Mouse (Mus musculus) lung, postnatal 25 days (tissue): ENCODE measurements around the gene Uck2.

ENCODE experiments used
- DNase-seq: peaks from one replicate; pipeline ENCODE4 v3.0.0; 2022; ENCODE audit warnings: low spot score

The Uck2 gene

DNA sequence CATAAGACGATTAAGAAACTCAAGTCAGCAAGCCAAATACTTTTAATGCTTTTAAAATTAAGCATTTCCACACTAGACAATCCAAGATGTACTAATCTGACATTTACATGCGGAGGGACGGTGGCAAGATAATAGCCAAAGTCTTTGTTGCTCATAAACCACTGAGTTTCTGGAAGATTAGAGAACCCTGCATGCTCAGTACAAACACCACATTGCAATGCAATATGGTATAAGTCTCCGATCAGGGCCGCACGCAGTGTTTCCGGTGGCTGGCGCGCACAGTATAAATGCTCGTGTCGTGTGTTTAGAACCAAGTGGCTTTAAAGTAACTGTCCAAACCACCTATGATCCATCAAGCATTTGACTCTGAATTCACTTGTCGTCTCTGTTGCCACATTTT, 31.5 kb downstream of the Uck2 start:
- DNase-seq, result no peak

DNA sequence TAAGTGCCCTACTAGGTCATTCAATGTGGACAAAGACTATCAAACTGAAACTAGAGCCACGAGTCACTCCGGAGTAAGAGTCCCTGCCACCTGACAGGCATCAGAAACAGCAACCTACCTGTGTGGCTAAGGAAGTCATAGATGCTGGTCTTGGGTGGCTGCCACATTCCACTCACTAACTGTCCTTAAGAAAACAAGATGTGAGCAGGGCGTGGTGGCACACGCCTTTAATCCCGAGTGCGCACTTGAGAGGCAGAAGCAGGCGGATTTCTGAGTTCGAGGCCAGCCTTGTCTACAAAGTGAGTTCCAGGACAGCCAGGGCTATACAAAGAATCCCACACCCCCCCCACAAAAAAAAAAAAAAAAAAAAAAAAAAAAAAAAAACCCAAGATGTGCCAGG, 35.2 kb downstream of the Uck2 start:
- no peak for DNase-seq

GRCm38 (mm10) chr1:167249252-167249651, 35.9 kb downstream of the Uck2 start:
- DNase-seq, result no peak

- DNase-seq, result no peak
Observed at GRCm38 (mm10) chr1:167247886-167248285, 37.2 kb downstream of the Uck2 start.

DNA sequence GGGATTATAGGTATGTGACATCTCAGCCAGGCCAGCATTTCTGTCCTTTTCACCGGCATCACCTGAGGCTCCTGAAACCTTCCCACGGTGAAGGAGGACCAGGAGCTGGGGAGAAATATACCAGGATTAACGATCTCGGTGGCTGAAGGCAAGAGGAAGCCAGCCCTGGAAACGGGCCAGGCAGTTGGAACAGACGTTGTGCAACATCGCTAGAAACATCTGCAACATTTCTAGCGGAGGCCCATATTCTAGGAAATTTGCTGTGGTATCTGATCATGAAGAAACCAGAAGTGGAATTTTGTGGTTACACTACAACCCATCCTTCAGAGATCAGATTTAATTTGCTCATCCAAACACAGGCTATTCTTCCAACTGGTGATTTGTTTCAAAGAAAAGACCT, 38.1 kb downstream of the Uck2 start:
- peak; percentile 80 for DNase-seq

GRCm38 (mm10) chr1:167246275-167246674, 38.8 kb downstream of the Uck2 start:
- no peak for DNase-seq

- DNase-seq, result peak; percentile 44
Observed at GRCm38 (mm10) chr1:167245180-167245641, 39.9 kb downstream of the Uck2 start.

GRCm38 (mm10) chr1:167242191-167242681, 42.9 kb downstream of the Uck2 start:
- DNase-seq, result no peak

- DNase-seq, result no peak
Observed at GRCm38 (mm10) chr1:167241487-167241886, 43.6 kb downstream of the Uck2 start.

DNA sequence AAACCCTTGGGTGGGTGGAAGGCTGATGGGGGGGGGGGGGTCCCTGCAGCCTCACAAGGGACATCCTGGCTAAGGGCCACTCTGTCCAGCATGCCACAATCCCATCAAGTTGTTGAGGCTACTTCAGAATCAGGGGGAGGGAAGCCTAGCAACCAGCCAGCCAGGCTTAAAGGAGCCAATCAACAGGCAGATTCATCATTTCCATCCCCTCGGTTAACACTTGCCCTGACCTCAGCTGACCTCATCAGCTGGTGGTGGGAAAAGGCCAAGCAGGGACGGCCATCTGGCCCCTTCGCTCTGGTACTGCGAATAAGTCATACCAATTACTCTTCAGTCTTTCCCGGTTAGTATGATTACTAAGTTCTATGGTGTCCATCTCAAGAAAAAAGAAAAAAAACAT, 44.8 kb downstream of the Uck2 start:
- DNase-seq, result no peak

GRCm38 (mm10) chr1:167239916-167240315, 45.2 kb downstream of the Uck2 start:
- no peak for DNase-seq

- peak; percentile 69 for DNase-seq
Observed at GRCm38 (mm10) chr1:167237798-167238197, 47.3 kb downstream of the Uck2 start.

- DNase-seq, result peak; percentile 38
Observed at GRCm38 (mm10) chr1:167236790-167237189, 48.3 kb downstream of the Uck2 start.

DNA sequence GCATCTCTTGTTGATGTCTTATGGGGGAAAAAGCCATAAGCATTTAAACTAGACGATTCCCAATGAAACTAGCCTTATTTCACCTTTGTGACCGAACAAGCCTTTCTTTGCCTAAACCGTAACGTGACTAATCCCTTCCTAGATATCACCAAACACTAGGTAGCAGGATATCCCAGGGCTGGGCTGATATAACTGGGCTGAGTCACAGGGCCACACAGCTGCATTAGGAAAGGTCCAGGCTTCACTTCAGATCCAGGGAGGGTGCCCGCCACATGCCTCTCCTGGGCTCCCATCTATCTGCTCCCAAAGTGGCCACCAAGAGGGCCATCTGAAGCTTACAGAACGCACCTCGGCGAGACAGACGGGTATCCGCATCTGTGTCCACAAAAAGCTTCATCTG, 50.8 kb downstream of the Uck2 start:
- no peak for DNase-seq

- no peak for DNase-seq
Observed at GRCm38 (mm10) chr1:167232918-167233317, 52.2 kb downstream of the Uck2 start.

DNA sequence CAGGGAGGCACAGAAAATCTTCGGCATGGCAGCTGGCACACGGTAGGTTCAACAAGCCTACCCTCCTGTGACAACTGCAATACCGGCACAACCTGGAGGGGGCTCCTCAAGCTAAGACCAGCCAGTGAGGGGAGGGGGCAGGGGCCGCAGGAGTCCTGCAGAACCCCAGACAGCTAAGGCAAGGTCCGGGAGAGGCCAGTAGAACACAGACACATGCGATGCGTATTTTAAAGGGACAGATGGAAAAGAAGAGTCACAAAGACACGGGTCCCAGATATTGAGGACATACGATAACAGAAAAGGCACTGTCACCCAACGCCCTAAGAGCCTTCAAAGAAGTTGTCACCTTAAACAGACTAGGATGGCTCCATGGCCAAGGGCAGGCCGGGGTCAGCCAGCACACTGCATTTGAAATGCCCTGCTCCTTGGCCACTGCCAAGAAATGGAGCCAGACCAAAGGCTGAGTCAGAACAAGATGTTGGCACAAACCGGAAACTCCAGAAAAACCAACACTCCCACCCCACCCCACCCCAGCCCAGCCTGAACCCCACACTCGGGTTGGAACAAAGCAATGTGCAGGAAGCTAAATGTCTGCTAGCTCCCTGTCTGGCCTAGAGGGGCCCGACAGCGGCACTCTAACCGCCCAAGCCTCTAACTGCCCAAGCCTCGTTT, 53.4 kb downstream of the Uck2 start:
- peak; percentile 16 for DNase-seq

DNA sequence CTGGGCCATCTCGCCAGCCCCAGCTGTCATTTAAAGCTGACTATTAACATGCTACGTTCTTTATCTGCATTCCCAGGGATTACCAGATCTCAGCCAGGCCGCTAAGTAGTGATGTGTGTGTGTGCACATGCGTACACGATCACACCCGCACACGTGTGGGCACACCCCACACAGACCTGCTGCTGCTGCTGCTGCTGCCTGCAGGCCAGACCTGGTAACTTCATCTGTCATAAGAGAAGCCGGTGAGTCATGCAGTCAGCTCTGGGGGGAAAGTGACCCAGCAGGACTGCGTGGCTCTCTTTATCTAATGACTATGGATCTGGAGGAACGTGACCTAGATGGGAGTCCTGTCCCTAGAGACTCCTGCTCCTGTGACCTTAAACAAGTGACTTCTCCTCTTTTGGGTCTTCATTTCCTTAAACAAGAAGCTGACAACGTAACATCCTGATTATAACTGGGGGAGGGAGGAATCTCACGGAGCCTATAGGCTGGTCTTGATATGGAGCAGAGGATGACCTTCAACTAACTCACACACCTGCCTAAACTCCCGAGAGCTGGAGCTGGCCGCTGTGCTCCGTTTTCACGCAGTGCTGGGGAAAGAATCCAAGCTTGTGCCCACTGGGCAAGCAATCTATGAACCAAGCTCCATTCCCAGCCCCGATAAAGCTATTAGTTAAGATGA, 54.0 kb downstream of the Uck2 start:
- DNase-seq, result no peak

DNA sequence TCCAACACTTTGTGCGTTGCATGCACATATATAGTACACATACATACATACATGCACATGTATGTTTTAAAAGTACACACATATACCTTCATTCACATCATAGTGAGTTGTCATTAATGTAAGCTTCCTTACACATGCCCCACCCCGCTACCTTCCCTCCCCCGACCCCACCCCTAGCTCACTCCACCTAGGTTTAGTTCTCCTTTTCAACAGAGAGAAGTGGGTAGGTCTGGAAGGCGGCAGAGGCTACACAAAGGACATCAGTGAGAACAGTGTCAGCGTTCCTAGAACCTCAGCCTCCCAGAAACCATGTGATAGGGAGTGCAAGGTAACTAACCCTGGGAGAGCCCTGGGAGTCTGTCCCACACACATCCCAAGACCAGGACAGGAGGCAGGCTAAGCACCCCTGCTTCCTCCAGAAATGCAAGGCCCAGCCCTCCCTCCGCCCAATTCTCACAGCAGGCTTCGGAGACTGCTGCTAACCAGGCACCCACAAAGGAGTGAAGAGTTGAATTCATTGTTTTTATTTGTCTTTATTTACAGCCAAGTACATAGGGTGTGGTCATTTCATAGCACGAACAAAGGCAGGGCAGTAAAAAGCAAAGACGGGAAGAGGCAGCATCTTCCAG, 62.6 kb downstream of the Uck2 start:
- DNase-seq, result no peak

DNA sequence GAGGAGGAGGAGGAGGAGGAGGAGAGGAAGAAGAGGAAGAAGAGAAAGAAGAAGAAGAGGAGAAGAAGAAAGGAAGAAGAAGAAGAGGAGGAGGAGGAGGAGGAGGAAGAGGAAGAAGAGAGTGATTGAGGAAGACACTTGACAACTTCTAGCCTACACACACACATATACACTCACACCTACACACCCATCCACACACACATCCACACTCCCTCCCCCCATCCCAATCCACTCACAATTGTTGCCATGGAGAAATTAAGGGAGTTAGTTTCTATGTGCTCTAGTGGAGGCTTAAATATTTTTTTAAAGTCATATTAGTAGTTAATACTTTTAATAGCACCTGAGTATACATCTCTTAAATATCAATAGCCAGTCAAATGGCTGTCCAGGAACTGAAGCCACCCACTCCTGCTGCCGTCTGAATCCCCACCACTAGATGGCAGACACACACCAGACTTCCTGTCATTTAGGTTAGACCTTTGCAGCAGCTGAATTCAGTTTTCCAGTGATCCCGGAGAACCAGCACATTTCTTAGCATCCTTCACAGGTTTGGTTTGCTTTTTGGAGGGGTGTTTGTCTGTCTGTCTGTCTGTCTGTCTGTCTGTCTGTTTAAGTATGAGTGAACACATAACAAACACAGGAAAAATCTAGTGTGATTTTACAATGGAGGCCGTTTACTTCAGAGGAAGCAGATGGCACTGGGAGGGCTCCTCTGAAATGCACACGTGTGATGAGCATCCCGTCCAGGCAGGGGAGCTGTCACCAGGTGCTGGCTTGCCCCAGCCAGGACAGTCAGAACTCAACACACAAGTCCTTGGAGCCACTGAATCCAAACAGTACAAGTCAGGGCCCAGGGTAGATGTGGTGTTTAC, 64.6 kb downstream of the Uck2 start:
- peak; percentile 86 for DNase-seq

DNA sequence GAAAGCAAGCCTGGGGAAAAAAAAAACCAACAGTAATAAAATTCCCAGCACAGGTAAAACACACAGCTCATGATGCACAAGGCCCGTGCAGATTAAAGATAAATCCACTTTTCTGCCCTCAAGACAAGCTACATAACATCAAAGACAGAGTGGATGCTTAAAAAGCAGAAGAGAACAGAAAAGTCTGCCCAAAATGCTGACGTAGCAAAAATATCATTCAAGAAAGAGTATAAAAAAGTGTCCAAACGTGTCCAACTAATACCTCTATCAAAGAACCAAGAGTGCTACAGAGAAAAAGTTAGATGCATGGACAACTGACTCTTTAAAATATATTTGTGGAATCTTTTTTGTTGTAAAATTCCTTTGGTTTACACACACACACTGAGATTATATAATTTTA, 69.7 kb downstream of the Uck2 start:
- no peak for DNase-seq

GRCm38 (mm10) chr1:167212710-167213109, 72.4 kb downstream of the Uck2 start:
- no peak for DNase-seq

GRCm38 (mm10) chr1:167211979-167212614, 73.0 kb downstream of the Uck2 start:
- DNase-seq, result peak; percentile 53
